Mouse (Mus musculus): ENCODE measurements at regions not wholly inside any gene's neighbourhood (a gene's known extent, or its start where the extent isn't known, plus 50 kb on each side); places are given as distances from the start of the nearest gene placed in this dataset.

DNA sequence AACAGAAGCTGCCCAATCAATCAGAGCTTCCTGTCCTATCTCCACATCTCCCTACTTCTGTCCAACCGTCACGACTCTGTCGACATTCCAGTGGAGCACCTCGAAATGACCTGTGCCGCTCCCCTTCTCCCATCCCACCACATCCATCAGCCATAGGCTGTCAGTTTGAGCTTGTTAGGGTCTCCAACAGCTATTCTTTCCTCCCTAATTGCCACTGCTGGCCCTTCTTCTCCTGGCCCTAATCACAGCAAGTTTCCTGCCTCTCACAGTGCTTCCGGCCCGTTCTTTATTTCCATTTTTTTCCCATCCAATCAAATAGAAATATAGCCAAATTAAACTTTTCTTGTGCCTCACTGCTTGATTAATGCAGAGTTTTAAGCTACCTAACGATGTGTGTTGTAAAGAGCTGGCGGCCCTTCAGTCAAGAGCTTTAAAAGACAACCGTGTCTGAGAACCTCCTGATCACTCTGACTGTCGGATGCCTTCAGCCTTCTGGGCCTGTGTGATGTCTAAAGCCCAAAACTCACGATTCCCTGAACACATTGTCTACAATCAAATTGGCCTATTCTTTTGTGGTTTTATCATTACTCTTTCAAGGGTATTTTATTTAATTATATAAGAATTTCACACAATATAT is 270.3 kb downstream of the Tgfb2 start:
- no peak for DNase-seq

DNA sequence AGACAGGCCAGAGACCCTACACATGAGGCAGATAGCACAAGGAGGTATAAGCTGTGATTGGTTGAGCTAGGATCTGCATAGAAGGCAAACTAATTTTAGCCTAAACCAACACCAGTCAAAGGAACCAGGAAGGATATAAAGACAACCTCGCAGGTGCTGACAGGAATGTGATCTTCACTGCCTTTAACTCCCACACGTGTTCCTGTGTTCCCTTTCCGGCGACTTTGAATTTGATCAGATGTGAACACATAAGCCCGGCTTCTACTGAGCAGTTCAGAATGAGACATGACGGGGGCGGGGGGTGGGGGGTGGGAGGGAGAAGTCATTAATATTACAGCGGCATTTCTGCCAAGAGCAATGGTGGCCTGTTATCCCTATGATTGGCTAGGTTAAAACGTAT is 271.0 kb downstream of the Tgfb2 start:
- DNase-seq: no peak

DNA sequence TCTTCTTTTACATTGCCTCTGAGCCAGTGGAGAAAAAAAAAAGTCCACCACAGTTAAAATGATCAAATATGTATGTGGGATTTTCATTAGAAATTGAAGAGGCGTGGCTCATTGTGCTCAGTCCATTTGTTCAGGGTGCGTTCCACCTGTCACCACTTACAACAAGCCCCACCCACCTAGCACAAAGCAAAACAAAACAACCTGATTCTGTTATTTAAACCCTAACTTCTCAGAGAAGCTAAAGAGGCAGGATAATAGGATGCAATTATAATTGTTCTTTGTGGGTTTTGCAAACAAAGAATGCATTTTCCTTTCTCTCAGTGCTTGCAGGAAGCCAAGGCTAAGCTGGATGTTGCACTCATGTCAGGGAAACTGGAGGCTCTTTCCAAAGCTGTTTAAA is 271.8 kb downstream of the Tgfb2 start:
- DNase-seq: no peak

DNA sequence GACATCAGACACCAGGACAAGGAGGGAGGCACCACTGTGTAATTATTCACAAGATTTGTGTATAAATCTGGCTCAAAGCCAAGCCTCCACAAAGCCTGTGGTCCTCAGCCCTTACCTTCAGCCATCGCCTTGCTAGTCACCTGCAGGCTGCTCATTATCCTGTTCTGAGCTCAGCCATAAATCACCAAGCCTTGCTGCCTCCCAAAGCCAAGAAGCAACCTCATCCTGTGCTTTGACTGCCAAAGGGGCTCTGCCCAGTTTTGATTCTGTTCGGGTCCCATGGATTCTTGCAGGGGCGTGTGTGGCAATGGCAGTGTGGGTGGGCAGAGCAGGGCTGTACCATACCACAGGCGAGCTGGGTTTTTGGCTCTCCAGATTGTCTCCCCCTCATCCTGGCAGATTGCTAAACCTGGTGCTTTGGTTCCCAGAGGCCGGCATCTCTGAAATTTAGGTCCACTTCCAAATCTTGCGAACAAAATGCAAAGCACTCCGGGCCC is 272.6 kb downstream of the Tgfb2 start:
- DNase-seq: no peak

DNA sequence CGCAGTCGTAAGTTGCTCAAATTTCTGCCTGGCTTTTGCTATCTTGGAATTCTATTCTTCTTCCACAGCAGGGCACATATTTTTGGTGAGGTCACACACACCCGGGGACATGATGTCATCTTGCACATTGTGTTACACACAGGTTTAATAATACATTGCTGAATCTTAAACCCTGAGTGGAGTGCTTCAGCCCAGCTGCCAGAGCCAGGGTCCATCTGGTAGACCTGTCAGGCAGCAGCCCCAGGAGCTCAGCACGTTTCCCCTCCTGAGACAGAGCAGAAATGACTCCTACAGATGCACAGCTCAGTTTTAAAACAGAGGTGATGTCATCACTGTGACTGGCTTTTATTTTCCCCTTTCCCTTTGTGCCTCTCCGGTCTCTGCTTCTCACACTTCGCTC is 280.4 kb downstream of the Tgfb2 start:
- no peak for DNase-seq

DNA sequence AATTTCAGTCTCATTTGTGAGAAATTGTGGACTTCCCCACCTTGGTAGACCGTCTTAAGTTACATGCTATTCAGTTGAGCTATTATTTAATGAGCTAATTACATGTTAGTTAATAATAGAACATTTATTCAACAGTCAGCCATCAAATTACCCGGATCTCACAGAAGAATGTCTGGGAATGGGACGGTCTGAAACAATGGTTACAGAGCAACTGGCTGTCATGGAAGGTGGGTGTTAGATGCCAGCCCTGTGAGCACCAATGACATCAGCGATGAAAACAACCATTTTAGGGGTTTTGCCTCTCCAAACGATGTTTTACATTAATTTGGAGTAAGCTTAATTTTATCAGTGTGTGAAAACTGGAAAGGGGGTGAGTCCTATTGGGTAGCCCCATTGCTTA is 281.7 kb downstream of the Tgfb2 start:
- no peak for DNase-seq

DNA sequence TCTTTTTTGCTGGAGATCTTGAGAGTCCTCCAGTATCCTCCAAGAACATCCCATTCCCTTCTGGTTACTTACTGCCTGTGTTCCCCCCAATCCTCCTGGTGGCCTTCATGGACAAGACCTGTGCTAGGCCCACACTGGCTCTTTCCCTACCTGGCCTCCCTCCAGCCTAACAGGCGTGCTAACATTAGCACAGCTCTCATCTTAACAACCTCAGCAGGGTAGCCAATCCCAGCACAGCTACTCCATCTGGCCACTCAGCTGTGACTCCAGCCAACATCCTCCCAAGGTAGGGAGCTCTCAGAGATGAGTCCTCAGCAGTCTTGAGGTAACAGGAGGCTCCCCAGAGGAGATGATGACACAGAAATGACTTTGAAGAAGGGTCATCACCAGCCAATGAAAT is 288.7 kb downstream of the Tgfb2 start:
- no peak for DNase-seq

DNA sequence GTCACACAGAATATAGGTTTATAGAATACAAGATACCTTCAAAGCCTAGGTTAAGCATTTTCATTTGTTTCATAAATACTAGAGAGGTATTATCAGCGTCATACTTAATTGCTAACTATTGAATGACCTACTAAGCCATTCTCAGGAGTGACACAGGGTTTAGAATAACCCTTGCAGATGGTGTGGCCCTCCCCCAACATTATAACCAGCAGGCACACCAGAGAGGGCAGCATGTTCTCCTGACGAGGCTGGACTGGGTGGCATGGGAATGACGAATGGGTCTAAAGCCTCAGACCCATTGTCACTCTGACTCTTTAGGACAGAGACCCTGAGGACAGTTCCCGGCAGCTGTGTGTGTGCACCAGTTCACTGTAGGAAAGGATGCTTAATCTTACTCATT is 290.5 kb downstream of the Tgfb2 start:
- no peak for DNase-seq

DNA sequence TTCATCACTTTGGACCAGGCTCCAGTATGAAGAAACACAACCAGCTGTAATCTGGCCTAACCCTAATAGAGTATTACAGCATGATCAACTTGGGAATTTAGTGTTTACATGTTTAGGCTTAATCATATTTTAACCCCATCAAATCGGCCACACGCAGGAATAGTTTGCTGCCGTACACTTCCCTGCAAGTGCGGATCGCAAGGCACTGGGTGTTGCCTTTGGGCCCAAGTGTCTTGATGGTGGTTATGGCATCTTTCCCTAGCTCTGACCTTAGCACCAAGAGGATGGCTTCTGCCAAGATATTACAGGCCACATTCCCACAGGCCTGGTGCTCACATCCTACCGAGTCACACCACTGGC is 291.9 kb downstream of the Tgfb2 start:
- no peak for DNase-seq

DNA sequence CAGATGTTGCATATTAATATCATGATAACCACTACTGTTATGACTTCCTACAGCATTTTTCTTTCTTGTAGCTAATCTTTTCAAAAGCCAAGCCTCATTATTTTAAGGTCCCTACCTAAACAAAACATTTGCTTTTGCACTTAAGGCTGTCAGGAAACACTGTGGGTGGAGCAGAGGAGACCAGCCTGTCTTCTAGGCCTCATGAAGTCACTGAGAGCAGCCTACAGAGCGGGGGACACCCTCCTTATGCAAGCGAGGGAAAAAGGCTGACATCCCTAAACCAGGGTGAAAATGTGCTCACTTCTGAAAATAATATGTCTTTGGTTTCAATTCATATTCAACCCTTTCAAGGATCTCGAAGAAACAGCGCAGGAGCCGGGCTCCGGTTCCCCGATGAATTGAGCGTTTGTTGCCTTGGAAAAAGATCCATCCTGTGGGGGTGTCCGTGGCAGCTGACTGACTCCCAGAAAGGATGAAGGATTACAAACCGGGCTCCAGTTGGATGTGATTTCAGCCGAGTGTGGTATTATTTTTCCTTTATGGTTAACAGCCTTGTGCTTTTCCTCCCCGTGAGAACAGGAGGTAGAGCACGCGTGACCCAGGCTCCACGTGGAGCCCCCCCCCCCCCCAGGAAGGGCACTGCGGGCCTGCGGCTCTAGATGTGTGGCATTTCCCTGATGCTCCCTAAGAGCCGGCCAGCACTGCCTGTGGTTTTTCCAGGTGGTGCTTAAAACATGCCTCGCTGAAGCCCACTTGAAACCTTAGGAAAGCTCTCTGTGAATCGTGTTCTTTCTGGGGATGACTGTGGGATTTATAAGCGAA is 292.5 kb downstream of the Tgfb2 start:
- no peak for DNase-seq

DNA sequence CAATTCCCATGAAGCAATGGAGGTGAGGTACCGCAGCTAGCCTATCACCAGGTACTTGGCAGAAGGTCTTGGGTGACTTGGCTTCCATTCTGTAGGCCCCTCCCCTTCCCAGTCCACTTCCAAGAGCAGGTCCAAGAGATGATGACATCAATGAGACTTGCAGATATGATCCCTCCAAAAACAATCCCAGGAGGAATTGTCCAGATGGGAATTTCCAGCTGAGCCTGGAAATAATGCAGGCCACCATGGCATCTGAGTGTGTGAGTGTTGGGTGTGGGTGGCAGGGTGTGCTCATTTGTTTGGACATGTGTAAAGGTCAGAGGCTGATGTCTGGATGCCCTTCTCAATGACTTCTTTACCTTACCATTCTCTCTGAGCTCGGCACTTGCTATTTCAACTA is 293.5 kb downstream of the Tgfb2 start:
- DNase-seq: no peak

DNA sequence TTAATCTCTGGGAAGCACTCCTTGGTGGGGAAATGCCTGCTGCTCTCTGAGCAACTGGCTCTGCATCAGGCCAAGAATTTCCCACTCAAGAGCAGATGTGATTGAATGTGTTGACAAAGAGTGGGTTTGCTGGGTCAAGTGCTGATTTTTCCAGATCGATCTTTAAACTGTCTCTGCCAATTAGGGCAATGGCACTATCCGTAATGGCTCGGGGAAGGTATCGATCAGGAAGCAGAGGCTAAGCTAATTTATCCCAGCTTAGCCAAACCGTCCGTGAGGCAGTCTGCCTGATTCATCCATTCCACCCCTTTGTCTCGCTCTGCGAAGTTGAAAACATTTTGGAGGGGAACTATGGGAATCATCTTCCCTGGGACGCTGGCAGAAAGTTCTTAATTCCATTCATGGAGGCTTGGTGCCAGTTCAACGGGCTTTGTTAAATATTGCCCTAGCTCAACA is 291.9 kb upstream of the Lyplal1 start:
- DNase-seq: no peak

DNA sequence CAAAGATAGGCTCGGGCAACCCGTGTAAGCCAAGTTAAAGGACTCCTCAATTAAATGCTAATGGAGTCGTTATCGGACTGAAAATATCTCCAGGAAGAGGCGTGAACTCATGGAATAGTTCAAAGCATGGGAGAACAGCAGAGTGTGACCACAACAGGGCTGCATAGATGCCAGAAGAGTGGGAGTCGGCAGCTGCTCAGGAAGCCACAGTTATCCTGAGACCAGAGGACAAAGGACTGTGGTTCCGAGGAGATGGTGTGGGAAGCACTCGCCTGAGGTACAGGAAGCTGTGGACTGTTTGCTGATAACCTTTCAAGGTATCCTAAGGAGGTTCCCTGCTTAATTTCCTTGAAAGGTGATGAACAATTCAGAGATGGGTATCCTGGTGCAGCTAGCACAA is 290.5 kb upstream of the Lyplal1 start:
- no peak for DNase-seq

DNA sequence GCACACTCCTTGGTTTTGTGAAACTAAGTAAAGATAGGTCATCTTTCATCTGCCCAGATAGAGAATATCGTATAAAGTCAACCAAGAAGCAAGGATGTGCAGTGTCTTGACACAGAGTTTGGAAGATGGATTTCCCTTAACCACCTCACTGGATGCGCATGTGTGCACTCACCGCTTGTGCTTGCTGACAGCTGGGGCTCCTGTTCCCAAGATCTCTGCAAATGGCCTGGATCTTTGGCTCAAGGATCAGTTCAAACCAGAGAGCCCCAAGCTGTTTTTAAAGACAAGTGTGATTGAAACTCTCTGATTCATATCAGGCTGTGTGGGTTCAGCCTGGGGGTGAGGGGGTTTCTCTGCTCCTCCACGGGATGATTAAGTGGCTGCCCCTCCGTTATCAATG is 288.6 kb upstream of the Lyplal1 start:
- DNase-seq: no peak

DNA sequence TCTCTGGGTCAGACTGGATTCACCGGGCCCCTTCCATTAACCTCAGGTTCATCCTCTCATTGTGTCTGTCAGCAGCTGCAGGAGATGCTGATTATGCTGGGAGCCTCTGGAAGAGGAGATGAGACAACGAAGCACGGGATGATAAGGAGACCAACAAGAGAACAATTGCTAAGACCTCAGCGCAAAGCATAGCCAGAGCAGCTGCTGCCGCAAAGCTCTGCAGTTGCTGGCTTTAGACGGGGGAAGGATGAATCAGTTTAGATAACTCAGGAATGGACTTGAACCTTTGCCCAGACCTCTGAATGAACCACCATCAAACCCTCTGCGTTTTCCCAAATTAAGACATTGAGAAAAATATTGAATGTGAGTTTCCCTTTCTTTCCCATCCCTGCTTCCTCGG is 282.7 kb upstream of the Lyplal1 start:
- no peak for DNase-seq

DNA sequence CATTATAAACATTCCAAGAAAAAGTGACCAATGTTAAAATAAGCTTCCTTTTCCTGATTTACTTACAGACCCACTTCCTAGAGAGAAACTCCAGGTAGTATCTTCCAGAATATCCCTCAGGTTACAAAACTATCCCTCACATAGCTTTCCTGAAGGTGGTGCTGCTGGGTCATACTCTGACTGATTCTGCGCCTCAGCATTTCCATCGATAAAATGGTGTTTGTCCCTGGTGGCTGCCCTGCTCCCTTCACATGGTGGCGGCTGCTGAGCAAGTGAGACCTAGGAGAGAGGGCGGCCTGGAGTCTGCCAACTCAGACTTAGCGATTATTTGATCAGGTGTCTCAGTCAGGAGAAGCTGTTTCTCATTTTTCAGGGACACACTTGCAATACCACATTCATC is 275.9 kb upstream of the Lyplal1 start:
- peak in 1 of 2 experiments; percentile 8 for DNase-seq

DNA sequence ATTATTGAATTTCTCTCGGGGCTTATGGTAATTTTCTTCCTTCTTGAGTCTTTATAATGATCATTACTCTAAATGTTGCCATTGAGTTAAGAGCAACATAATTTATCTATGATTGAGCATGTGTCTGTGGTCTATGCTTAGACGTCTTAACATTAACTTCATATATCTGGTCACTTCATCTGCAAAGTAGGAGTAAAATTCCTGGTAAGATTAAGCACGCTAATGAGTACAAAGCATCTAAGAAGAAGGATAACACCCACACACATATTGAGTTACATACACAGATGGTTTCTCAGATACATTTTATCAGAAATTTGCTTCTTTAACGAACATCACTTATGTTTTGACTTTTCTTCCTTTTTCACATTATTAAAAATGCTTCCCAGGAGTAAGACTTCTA is 267.3 kb upstream of the Lyplal1 start:
- DNase-seq: no peak

DNA sequence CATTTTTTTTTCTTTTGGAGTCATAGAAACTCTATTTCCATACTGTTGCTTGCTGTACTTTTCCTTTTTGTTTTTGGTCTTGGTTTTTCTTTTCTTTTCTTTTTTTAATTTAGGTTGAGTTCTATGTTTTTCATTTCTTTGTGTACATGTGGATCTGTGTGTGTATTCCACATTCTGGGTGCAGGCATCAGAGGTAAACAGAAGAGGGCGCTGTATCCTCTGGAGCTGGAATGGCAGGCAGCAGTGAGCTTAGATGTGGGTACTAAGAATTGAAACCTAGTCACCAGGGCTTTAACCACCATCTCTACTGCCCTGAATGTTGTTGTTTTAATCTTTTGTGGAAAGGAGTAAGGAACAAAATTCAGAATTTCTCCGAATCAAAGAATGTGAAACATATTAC is 266.3 kb upstream of the Lyplal1 start:
- no peak for DNase-seq

DNA sequence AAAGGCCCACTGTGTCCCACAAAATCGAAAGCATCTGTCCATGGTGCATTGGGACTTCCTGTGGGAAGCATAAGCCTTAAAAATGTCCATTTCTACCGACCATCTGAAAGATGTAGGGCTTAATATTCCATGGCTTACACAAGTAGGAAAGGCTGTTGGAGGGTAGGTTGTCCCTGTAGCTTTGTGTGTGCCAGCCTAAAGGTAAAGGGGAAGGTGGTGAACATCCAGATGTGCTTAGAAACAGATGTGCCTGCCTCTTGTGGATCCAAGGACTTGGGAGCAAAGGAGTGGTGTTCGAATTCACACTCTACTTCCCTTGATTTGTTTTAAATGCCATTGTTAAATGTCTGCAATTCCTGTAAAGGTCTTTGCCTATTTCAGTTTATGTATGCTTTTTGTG is 265.9 kb upstream of the Lyplal1 start:
- DNase-seq: no peak

DNA sequence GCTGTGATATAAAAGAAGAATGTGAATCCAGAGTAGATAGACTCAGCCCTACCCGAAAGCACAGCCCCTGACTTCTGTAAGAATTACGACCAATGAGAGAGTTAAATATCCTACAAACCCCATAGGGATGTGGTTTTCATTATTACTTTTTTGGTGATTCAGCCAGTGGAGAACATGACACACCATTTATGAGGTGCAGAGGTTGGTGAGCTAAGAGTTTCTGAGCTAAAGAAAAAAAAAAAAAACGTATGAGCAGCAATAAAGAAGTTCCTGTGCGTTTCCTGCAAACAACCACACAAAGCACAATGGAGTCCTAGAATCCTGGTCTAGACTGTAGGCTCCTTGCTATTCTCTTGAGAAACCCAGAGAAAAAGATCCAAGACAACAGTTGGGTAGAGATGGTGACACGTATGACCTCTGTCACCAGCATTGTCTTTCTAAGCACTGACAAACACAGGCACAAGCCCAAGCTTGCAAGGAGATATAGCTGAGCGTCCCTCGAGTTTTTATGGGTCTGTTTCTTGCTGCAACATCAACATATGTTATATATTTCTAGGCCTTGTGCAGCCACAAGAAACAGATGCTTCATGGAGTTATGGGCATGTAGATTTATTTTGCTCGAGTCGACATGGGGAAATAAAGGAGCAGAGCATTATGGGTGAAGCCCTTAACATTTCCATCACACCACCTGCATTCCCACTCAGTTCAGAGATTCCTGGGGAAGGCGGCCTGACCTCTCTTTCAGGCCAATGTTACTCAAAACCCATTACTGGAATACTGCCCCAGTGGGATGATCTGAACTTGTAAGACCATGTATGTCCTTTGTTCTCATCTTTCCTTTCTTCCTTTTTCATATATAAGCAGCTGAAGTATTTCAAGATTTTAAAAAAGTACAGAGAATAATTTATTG is 263.1 kb upstream of the Lyplal1 start:
- DNase-seq: no peak

DNA sequence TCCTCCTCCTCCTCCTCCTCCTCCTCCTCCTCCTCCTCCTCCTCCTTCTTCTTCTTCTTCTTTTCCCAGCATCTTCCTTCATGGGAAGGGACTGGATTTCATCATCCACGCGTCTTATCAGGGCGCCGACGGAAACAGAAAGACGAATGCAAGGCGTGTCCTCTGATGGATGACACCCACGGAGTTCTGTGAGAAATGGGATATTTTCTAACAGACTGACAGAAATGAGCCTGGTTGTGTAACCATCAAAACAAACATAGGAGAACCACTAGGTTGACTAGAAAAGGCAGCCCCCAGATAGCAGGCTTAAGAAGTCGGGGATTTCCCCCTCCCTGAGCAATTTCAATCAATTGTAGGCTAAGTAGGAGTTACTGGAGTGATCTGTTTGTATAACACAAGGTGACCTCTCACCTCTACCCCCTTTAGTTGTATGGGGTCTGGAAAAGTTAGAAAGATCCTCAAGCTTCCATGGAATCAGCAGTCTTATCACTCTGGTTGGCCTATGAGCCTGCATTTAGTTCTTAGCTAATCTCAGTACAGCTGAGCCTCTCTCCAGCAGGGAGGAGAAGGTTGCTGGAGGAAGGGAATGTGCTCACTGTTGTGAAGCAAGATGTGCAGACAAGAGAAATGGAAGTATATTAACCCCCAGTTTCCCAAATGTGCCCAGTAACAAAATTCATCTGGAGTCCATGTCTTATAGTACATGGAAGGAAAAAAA is 260.0 kb upstream of the Lyplal1 start:
- no peak for DNase-seq

DNA sequence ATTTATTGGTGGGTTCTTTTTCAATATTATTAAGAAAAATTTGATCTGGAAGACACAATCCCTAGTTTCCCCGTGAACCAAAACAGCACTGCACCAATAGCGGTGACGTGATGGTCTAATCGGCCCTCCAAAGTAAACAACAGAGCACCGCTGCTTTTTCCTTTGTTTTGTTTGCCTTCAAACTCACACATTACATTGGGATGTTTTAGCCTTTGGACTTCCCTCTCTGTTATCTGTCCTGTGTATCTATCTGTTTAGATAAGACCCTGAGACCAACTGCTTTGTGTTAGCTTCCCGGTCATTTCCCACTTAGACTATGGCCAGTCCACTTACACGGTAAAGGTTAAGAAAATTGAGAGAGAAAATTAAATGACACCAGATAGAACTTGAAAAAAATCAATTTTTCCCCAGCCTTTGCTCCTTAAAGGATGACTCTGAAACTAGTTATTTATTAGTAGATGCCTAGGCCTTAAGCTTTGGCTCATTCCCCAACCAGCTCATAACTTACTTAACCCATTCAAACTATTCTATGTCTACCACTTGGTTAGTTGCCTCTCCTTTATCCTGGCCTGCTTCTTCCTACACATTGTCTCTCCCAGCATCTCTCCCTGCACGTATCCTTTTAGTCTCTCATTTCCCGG is 257.0 kb upstream of the Lyplal1 start:
- no peak for DNase-seq

Measured in kidney, adult 8-10 months (tissue).